Mouse (Mus musculus) T-helper 1 cell (primary cell): ENCODE results near the gene Ptprn2.

ENCODE experiments used
- in situ Hi-C: fragments of 300-600 bp; cut with MboI, MseI; formaldehyde crosslinking; loops from one replicate; pipeline ENCODE4 v1.15.1; 2025; ENCODE audit warnings: high pct_unique_total_duplicates

Gene Ptprn2

DNA sequence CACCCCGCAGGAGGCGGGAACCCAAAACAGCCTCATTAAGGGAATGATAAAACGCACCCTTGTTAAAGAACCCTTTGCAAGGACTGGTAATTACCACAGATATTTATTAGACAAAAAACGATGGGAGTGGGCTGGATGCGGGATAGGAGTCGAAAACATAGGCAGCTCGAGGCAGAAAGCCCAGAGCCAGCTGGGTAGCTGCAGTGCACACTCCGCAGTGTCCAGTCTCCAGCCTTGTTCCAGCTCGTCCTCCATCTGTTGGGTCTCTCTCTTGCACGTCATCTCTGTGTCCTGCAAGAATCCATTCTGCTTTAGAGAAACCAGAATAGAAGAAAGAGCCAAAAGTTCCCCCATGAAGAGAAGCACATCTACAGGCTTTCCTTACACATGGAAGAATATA is 564.3 kb downstream of the Ptprn2 start:
- in situ Hi-C loops: no loop called here

DNA sequence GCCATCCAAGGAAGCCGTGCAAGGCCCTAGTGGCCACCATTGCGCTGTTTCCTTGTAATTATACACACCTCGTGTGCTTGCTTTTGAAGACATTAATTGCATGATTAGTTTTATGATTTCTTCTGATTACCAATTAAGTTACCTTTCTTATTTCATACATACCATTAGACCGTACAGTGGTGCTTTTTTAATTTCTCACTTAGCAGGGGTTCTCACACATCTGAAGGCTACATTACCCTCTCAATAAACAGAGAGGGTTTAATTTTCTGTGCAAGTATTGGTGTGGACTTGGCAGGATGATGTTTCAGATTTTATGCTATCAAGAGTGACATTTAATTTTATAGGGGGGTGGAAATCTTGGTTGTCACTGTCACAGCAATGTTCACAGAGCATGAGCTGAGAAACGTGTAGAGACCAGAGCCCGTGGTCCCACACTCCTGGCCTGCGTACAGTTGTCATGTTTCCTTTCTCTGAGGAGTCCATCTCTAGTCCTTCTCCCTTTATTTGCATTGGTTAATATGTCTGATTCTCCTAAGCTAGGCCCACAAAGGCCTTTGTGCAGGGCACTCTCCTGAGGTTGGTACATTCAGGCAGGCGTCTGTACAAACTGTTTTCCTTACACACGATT is 567.8 kb downstream of the Ptprn2 start:
- in situ Hi-C loops: no loop called here

DNA sequence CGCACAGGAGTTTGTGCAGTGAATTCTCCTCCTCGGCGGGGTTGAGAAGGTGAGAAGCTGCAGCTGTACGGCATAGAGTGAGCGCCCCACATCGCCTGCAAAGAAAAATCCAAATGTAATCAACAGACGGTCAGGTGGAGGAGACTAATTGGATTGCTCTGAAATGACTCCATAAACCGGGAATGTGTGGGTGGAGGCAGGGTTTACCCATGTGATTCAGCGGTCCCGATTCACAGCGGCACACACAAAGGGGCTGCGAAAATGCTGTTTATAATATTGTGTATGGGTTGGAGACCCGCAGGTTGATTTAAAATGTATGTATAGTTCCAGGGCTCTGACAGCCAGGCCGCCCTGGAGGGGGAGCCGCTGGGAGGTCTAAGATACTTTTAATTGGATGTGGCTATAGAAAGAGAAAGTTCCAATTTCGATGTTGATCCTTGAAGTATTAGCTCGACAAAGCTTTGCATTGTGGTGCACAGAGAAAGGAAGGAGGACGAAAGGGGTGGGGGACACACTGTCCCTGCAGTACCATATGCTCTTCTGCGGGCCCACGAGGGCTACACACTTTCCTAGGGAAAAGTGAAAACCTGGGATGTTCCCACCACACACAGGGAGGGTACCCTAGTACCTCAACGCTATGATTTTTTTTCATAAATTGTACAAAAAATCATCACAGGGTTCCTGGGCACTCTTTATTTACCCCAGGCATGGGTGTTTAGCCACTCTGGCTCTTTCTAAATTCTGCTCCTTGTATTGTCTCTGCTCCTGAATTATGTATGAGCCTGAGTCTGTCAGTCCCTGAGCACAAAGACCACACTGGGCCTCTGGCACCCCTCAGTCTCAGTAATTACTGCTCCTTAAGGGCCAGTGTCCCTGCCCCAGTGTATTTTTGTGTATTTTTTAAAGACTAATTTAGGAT is 568.6 kb downstream of the Ptprn2 start:
- in situ Hi-C loops: no loop called here

DNA sequence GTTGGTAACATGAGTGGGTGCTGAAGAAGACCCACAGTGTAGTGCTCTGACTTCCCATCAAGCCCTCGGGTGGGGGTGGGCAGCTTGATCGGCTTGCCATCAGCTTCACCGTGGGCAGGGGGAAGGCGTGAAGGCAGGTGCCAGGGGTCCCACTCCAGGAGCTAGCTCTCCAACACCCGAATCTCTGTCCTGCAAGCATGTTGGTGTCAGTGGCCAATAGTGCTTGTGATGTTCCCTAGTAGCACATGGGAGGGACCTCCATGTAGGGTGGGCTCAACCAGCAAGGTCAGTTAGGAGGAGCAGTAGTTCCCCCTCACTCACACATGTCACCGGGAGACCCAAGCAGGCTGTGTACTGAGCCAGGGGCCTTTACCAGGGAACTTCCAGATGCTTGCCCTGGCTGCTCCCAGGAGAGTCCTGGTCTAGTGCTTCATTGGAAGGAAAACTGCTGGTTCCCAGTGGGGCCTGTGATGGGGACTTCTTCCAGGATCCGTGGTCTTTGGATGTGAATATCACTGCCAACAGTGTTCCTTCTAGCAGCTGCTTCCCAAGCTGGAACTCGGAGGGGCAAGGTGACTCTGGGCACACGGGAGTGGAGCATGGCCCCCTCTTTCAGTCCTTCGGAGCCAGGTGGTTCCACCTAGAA is 569.5 kb downstream of the Ptprn2 start:
- in situ Hi-C loops: no loop called here

DNA sequence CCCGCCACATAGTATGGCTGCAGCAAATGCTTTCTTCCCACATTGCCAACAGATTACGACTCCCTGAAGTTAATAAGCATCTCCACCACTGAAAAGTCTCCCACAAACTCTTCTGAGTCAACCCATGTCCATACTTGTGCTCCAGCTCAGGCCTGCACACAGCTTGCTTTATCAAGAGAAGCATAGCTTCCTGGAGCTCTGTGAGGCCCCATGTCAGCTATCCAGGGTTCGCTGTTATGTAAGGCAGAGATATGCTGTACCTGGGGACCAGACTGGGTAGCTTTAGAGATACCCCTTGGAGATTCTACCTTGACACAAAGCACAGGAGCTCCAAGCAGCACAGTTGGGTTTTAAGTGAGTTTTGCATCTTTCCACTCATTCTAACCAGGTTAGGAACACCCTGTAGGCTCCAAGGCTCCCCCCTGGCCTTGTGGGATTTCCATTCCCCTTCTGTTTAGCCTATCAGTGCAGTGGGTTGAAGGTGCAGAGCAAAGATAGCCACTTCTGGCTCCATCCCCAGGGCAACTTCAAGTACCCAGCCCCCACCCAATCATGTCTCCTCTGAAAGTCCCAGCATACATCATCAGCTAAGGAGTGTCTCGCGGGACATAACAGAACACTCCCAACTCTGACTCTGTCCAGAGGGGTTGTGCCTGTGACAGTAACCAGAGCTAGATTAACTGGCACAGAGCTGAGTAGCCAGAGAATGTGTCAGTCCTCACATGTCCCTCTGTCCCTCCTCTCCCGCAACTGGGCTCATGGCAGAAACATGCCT is 572.9 kb downstream of the Ptprn2 start:
- in situ Hi-C loops: no loop called here

DNA sequence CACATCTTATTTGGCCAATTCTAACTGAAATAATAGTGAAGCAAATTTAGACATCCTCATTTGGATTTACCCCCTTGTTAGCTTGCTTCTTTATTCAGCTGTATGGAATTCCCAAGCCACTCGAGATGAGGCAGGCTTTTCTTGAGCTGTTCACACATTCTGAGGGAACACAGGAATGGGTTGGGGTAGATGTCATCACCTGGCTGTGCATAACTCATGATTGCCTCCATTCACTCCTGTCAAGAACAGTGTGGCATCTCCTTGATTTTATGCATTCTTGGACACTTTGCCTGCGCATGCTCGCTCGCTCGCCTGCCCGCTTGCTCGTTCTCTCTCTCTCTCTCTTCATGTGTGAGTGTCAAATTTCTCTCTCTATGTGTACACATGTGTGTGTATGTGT is 573.5 kb downstream of the Ptprn2 start:
- in situ Hi-C loops: no loop called here

DNA sequence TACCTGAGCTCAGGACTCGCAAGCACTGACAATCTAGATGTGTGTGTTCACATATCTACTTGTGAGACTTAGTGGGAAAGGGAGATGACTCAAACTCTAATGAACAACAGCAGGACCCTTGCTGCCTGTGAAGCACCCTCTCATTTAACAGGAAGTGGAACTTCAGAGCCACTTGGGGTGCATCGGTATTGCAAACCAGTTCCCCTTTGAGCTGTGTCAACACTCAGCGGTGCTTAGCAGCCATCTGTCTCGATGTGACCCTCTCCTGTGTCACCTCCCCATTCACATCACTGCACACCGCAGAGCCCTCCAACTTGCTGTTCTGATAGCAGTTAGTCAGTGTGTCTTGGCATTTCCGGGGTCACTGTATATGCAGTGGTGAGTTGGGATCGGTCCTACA is 592.1 kb downstream of the Ptprn2 start:
- in situ Hi-C loops: no loop called here

DNA sequence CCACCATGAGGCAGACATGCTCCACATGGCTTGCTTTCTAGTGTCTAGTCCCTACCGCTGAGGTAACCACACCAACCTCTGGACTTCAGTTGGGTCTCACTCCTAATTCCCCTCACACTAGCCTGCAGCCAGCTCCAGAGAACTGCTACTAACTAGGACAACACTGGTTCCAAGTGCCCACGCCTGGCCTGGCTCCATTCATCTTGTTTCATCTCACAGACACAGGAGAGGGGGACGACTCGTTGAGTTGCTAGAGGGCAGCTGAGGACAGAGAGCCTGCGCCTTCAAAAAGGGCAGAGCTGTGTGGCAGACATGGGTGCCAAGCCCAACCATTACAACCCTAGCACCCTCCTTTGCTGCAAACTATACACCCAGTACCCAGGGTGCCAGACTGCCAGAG is 593.4 kb downstream of the Ptprn2 start:
- in situ Hi-C loops: no loop called here

DNA sequence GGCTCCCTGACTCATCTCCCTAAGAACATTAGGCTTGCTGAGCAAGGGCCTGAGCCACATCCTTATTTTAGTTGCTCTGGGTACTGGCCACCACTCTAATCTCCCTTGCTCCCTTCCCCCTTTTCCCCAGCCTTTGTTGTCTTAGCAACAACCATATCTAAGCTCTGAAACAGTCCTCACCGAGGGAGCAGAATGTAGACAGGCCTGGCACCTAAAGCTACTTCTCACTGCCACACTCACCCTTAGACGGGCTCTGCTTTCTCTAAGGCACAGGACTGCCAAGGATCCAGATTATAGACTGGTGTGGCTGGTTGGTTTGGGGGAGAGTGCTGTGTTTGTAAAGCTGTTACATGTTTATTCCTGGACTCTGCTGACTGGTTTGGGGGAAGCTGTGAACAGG is 594.2 kb downstream of the Ptprn2 start:
- in situ Hi-C loops: no loop called here

DNA sequence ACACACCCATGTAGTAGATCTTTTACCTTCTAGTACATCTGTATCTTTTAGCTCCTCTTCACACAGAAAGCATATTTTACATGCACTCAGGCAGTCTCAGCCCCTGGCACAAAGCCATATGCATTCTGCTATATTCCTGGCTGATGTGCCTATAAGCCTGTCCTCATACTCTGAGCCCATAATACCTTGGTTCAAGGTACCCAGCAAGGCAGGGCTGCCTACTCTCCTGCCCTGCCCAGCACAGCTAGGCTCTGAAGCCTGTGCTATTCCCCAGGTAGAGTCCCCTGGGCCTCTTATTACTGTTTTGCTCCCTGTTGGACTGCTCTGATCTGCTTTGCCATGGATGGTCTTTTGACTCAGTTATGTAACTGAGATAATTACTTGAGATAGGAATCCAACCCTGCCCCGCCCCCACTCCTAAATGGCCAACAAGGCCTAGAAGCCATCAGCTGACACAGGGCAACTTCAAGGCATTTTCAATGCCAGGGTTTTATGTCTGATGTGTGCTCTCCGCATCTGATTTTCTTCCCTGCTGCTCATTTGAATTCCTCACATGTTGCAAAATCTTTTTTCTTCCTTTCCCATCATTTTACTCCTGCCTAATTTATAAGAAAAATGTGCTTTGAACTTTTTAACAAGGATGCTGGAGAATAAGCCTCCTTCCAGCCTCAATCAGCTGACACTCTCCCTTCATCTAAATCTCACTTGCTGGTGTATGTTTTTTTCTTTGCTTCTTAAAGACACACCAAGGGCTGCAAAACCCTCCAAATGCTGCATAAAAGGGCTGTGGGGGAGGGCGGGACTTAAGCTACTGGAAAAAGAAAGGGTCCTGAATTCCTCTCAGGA is 598.6 kb downstream of the Ptprn2 start:
- in situ Hi-C loops: no loop called here

DNA sequence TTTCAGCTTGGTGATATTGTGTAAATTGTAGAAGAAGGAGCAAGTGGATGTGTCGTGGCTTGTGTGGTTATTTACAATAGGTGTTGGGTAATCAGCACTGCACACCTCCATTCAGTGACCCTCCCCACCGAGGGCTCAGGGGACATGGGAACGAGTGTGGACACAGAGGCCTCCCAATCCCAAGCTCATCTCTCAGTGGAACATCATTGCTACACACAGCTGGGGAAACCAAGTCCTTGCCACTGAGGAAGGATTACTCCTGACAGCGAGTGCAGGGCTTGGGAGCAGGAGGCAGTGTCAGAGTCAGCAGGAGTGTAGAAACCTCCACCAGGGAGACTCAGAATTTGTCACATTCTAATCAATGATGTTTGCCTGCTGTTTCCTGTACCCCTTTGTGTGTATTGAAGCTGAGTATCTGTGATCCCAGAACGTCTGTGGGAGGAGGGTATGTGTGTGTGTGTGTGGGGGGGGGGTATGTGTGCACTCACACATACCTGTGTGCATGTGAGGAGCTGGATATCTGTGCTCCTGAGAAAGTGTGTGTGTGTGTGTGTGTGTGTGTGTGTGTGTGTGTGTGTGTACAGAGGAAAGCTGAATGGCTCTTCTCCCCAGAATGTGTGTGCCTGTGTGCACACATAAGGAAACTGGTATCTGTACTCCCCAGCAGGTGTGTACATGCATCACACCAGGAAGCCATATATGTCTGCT is 599.3 kb downstream of the Ptprn2 start:
- in situ Hi-C loops: no loop called here

DNA sequence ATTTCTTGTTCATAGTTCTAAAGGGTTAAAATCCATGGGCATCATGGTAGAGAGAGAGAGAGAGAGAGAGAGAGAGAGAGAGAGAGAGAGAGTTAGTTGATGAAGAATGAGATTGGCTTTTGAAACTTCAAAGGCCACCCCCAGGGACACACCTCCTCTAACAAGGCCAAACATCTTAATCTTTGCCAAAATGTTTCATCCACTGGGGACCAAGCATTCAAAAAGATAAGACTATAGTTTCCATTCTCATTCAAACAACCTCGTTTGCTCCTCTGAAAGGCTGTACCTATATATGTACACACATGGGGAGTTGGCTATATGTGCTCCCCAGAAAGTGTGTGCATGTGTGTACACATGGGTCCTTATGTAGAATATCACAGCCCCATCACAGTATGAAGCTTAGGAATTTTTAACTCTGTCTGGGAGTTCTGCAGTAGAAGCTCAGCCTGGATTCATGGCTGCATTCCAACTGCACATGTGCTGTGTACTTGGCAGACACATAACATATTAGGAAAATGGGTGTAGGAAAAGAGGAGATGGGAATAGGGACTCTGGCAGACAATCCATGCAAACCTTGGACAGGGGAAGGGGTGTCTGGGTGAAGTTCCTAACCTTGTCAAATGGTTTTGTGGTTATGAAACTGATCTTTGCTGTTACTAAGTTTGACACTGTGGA is 600.3 kb downstream of the Ptprn2 start:
- in situ Hi-C loops: no loop called here

DNA sequence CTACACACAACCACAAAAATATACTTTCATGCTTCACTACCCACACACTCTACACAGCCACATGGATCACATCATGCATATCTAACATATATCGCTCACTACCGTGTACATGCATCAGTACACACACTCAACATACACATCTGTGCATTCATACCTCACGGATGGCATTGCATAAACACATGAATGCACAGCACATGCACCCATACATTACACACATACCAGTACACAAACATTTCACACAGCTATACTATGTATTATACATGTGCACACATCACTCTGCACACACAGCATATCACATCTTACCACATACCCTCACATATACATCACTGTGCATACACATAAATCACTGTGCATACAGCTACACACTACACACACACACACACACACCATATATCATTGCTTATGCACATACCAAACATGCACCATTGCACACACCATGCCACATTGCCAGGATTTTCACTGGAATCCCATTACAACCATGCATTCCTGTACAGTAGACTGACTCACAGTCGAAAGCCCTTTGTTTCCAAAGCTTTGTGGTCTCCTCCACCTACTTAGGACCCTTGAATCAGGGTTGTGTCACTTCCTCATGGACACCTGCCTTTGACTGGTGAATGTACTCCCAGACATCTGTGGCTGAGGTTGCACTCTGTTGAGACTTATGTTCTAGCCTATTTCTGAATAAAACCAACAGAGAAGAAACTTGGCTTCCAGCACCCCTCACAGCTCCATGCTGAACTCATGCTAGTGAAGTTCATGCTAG is 607.0 kb downstream of the Ptprn2 start:
- in situ Hi-C loops: no loop called here

DNA sequence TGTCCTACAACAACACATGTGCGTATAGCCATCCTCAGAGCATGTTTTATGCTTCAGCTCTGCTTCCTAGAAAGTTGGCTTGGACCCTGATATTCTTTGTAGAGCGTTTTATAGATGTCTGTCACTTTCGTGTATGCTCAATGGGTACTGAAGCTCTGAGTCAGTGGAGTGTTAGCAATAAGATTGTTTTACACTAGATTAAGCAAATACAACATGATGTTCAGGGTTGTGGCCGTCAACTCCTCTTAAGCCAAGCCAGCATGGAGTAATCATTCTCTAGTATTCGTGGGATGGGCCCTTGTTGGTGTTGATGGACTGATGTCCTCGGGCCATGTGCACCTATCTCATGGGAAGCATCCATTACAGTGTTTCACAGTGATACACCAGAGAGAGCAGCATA is 610.4 kb downstream of the Ptprn2 start:
- in situ Hi-C loops: no loop called here

DNA sequence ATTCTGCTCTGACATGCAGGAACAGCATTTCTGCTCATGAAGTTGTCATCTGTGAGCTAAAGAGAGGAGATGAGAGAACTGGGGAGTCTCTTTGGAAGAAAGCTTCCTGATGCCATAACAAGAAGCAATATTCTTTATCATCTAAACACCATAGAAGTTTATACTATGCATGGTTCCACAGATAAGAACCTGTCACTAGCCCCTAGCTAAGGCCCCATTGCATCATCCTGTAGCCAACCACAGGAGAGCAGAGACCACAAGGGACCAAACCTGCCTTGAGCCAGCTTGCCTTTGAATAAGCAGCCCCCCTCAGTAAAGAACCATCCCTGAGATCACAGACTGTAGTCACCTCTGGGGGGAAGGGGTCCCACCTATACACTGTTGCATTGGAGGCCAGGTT is 612.8 kb downstream of the Ptprn2 start:
- in situ Hi-C loops: no loop called here

DNA sequence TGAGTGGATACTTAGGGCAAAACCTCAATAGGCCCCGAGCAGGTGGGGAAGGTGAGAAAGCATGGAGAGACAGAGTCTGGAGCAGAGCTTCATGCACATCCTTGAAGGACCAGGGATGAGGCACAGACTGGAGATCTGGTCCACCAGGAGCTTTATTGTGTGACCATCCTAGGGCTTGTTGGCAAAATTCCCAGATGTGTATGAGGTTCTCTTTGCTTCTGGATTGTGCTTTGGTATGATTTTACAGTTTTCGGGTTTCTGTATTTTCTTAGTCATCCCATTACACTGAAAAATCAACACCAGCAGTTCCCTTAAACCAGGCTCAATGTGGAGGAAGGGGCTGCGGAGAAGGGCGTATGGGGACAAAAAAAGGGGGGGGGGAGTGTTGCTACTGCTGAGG is 621.2 kb downstream of the Ptprn2 start:
- in situ Hi-C loops: no loop called here

DNA sequence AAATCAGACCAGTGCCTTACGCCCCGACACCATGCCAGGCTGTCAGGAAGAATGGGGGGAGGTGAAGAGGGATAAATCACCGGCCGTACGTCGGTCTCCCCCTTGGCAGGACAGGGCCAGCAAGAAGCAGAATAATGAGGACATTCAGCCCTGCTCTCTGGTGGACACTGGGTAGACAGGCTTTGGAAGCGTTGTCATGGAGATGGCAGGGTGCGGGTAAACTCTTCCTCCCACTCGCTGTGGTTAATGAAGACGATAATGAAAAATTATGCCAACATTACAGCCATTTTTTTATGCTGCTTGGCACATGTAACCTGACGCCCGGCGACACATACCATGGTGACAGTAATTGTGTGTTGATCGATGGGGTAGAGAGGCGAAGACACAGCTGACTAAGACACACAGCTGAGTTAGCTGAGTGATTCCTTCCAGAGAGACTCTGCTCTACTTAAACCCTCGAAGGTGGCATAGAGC is 621.7 kb downstream of the Ptprn2 start:
- in situ Hi-C loops: no loop called here

DNA sequence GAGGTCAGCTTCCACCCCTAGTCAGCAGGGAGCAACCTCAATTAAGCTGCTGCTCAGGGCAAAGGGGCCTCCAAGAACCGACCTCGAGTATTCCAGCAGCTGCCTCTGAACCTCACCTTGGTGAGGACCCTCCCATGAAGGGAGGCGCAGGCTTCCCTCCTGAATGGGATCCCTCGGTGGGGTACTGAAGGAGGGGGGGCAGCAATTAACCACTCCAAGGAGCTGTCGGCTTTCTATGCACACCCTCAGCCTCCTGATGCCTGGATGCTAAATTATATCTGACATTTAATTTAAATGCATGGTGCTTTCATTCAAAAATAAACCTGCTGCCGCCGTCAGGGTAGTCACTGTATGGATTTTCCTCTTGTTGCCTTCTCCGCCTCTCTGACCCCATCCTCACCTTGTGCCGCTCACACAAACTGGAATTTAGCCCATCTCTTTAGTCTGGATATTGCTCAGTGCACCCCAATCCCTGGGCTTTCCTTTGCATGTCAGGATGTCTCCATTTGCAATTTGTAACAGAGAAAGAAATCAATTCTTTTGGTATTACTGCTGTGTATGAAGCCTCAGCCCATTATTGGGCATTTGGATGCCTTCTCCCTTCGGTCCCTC is 629.8 kb downstream of the Ptprn2 start:
- in situ Hi-C loops: no loop called here

DNA sequence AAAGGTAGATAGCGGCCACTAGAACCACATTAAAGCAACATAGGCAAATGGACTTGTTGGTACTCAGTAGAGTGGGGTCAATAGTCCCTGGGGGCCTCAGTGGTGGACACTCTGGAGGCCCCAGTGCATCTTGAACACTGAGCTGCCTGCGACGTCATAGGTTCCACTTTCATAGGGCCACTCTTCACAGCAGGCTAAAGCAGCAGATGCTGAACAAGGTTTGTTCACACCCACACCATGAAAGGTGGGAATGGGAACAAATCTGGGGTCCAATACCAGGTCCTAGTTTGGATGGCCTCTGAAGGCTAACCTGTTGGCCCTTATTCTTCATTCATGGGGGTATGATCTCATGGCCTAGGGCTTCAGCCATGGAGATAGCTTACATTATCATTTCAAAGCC is 641.6 kb downstream of the Ptprn2 start:
- in situ Hi-C loops: no loop called here
